Mouse (Mus musculus): ENCODE data around the gene B4galt3.

DNA sequence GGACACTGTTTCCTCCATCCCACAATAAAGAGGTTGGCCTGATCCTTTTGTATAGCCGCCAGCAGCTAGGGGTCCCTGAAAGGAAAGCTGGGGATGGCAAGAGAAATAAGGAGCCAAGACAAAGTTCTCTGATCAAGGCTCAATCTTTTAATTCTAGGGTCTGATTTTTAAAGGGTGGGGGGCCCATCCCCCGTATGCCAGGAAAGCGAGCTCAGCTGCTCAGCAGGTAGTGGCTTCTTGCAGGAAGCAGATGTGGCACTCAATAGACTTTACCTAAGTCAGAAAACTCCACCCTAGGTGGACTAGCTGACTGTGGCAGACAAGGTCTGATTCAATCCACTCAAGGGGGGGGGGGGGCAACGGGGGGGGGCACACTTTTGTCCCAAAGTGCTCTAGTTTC lies 43.3 kb upstream of the B4galt3 start:
- TF ChIP-seq MYC (IDR thresholded peaks at IDR 0.05; ENCODE audit: low read depth, low read length), result no peak
- TF ChIP-seq MAFK (IDR thresholded peaks at IDR 0.05; ENCODE audit: borderline replicate concordance, low read depth, low read length), result no peak
- TF ChIP-seq MAX (IDR thresholded peaks at IDR 0.05; ENCODE audit: low read length), result no peak
- TF ChIP-seq CTCF (IDR thresholded peaks at IDR 0.05 in 2 of 3, conservative IDR thresholded peaks at IDR 0.05 in 1 of 3; ENCODE audit: control insufficient read depth in 1 of 3, insufficient read depth in 1 of 3, low read depth in 2 of 3, low read length in 3 of 3, poor library complexity in 1 of 3, severe bottlenecking in 1 of 3), result no peak
- TF ChIP-seq RAD21 (IDR thresholded peaks at IDR 0.05; ENCODE audit: low read depth, low read length), result no peak
- TF ChIP-seq POLR2AphosphoS5 (IDR thresholded peaks at IDR 0.05; ENCODE audit: borderline replicate concordance, low read depth, low read length), result no peak
- no peak for TF ChIP-seq MAZ (IDR thresholded peaks at IDR 0.05; ENCODE audit: low read depth, low read length)
- TF ChIP-seq BHLHE40 (IDR thresholded peaks at IDR 0.05; ENCODE audit: borderline replicate concordance, low read depth, low read length), result no peak
- TF ChIP-seq ZNF384 (IDR thresholded peaks at IDR 0.05; ENCODE audit: low read depth, low read length), result no peak
- TF ChIP-seq TCF12 (IDR thresholded peaks at IDR 0.05; ENCODE audit: low read depth, low read length), result no peak
- no peak for TF ChIP-seq POLR2A (IDR thresholded peaks at IDR 0.05; ENCODE audit: control insufficient read depth in 1 of 2, insufficient read depth in 1 of 2, low read depth in 1 of 2, low read length in 2 of 2, poor library complexity in 1 of 2)
- no peak for TF ChIP-seq ETS1 (IDR thresholded peaks at IDR 0.05; ENCODE audit: low read depth, low read length)
- TF ChIP-seq ZMIZ1 (IDR thresholded peaks at IDR 0.05; ENCODE audit: low read depth, low read length), result no peak
